Mouse (Mus musculus) G1E (cell line): ENCODE results near the gene Xylt1.

Experiments
- CTCF ChIP-seq: IDR thresholded peaks from 2 replicates; pipeline ENCODE4 v1.5.1; 2012; ENCODE audit warnings: low read depth, low read length, inconsistent platforms, mixed read lengths
- TAL1 ChIP-seq: conservative IDR thresholded peaks from 2 replicates; pipeline ENCODE4 v1.6.1; 2012; ENCODE audit warnings: low read depth, low read length, inconsistent platforms, mixed read lengths

GRCm38 (mm10) chr7:117435091-117435490 lies 54.3 kb downstream of the Xylt1 start:
- TF ChIP-seq CTCF (no peak), TAL1 (no peak)
